Mouse (Mus musculus) cerebellum, adult 8-10 months (tissue): ENCODE measurements around the gene Zfp691.

ENCODE experiments used
- DNase-seq: peaks from one replicate; pipeline ENCODE4 v3.0.0; 2022

Gene Zfp691

DNA sequence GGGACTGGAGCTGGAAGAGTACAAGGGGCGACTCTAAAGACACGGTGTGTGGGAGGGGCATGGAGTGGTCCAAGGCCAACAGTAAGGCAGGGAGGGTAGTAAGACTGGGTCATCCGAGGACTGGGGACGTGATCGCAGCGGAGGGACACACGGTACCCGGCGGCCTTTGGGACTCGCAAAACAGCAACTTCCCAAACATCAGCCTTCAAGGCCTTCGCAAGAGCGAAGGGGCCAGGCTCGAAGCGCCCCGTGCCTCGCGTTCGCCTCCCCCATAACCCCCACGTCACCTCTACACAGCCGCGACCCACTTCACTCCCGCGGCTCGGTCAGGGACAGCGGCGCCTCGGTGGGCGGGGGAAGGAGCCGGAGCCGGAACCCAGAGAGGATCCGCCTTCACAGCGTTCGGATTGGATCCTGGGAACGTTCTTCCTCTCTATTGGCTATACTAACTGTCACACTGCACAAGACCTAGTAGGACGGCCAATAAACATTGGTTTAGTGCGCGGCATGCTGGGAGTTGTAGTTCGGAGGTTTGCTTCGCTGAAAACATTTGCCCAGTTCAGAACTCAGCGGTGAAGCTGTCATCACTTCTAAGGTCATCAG lies at the start of gene Zfp691:
TSS of gene Zfp691 (minus strand) at position 345 of the 603 bp plus-strand sequence.
- DNase-seq: peak; percentile 94

GRCm38 (mm10) chr4:119223696-119224095 lies 49.7 kb upstream of the Zfp691 start:
- DNase-seq: no peak

DNA sequence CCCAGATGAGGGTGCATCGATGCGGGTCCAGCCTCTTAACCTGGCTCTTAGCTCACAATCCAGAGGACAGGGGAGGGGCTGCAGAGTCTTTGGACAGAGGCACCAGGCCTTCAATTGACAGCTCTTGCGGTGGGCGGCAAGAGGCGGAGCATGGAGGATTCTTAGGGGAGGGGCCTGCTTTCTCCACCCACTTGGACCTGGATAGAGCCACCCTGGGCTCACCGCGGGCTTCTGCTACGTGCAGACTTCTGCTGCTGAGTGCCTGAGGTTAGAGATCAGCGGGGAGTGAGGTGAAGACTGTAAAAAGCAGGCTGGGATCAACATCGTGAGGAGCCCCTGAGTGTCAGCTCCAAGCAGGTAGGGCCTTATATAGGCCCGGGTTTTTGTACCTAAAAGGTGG lies 44.2 kb upstream of the Zfp691 start, which contains the start of gene Tmem269:
TSS of gene Tmem269 (minus strand) at position 49 of the 400 bp plus-strand sequence.
- DNase-seq: no peak

DNA sequence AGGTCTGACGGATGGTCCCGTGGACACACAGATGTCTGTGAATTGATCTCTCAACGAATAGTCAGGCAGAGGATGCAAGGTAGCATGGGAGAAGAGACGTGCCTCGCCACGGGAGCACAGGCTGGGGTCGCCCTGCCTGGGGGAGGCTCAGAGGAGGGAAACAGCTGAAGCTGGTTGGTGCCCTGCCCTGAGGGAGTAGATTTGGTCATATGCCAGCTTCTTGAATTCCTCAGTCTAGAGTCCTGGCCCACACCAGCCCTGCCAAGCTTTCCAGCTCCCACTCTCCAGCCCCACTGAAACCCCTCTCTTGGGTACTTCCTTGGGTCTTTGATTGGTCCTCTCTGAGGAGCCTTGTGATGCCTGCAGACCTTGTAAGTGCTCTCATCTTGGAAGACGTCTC lies 42.7 kb upstream of the Zfp691 start:
- no peak for DNase-seq

DNA sequence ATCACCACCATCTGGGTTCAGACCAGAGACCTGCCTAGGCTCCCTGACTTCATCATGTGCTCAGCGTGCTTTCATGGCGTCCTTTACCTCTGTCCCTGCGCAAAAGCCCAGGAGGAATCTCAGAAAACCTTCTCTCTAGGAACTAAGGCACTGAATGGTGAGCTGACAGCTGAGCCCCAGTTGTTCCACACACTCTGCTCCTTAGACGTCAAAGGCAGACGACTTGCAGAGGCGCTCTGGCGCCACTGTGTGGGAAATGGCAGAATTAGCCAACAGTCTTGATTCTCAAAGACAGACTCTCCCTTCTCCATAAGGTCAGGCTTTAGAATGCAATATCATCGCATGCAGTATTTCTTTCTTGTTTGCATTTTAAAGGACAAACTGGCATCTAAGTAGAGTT lies 30.7 kb upstream of the Zfp691 start:
- DNase-seq: peak; percentile 19

DNA sequence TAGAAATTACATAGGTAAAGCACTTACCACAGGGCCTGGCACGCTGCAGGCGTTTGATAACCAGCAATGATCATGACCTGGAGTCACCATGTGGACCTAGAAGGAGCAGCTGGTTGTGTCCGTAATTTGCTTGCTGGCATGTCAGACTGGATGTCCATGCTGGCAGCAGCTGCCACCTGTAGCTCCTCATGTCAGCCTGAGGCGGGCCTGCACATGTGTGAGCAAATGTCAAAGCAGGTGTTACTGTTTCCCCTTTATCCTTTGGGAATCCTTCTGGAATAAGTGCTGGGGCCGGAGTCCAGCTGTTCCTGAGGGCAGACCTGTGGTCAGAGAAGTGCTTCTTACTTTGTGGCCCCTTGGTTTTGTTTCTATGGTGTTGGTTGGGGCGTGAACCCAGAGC lies 24.1 kb upstream of the Zfp691 start:
- DNase-seq: no peak

GRCm38 (mm10) chr4:119195582-119196320 lies 21.8 kb upstream of the Zfp691 start:
- DNase-seq: no peak

DNA sequence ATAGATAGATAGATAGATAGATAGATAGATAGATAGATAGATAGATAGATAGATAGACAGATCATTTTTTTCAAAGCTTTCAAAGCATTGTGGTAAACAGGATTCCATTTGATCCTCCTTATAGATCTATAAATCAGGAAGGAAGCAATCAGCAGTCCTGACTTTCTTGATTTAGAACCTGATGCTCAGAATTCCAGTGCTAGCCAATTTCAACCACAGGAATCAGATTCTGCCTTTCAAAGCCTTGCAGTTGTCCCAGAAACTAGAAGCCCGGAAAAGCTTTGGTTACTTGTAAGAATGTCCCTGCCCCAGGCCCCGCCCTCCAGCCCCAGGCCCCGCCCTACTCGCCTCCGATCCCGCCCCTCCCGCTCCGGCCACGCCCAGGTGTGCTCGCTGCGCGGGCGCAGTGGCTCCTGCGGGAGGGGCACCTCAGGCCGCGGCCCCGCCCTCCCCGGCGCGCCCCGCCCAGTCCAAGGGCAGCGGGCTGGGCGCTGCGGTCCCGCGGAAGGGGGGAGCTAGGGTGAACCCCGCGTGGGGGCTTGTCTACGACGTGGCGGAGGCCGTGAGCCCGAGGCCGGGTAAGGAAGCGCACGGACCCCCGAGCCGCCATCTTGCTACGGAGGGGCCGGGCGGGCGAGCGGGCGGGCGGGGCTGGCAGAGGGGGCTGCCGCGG lies 21.1 kb upstream of the Zfp691 start, which contains the start of gene Svbp:
TSS of gene Svbp (plus strand) at position 398 of the 673 bp plus-strand sequence.
- DNase-seq: peak; percentile 81

DNA sequence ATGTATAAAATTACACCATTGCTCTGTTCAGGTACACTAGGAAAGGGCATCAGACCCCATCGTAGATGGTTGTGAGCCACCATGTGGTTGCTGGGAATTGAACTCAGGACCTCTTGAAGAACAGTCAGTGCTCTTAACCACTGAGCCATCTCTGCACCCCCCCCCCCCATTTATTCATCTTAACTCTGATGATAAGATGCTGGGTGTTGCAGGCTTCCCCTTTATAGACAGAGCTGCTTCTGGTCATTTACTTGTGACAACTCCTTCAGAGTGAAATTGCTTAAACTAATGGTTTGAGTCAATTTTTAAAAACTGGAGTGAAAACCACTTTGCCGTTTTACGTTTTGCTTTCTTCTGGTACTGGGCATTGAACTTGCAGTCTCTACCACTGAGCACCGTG lies 18.8 kb upstream of the Zfp691 start:
- DNase-seq: no peak

DNA sequence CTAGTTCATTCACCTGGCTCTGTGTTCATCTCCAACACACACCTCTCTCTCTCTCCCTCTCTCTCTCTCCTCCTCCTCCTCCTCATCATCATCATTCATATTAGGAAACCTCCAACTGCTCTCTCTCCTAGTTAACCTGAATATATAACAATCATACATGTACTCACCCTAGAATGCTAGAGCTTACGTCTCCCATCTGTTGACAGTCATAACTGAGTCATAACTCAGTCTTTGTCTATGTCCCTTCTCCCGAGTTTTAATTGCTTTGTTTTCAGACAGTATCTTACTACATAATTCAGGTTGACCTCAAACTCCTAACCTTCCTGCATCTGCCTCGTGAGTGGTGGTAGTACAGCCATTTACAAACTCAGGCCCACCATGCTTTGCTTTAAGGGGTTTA lies 17.3 kb upstream of the Zfp691 start:
- DNase-seq: no peak

DNA sequence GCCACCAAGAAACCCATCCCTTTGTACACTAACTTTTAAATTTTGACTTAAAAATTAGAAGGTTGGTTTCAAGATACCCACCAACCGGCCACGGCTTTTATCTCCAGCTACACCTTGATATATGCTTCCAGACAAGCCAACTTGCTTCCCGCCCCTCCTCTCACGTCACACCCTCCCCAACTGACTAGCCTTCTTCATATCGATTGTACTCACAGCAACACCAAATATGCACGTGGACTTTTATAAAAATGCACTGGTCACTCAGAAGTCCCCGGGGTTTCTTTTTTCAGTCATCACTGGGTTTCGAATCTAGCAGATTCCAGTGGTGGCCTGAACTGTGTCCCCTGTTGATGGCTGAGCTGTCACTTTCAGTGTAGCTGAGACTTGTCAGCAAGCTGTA lies 16.6 kb upstream of the Zfp691 start:
- no peak for DNase-seq

- no peak for DNase-seq
Observed at GRCm38 (mm10) chr4:119189864-119190263, 15.9 kb upstream of the Zfp691 start, which contains the start of gene Ermap. TSS of gene Ermap (minus strand) at chr4:119190011.

DNA sequence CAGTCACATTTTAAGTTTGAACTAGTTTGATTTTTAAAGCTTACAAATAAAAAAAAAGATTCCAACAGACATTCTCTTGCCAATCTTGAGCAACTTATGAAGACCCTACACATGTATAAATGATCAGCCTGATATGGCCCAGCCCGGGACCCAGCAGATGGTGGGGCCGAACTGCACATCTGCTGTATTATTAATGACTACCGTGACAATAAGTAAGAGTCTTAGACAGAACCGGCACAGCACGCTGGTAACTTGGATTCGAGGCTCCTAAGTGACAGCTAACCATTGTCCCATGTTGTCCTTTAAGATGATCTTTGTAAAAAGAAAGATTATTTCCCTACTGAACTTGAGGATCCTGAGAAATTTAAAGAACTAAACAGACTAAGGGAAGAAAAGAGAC lies 15.4 kb upstream of the Zfp691 start:
- no peak for DNase-seq

GRCm38 (mm10) chr4:119188060-119188785 lies 14.2 kb upstream of the Zfp691 start:
- no peak for DNase-seq

GRCm38 (mm10) chr4:119185771-119186170 lies 11.8 kb upstream of the Zfp691 start:
- DNase-seq: no peak

- no peak for DNase-seq
Observed at GRCm38 (mm10) chr4:119183525-119183924, 9.5 kb upstream of the Zfp691 start.

DNA sequence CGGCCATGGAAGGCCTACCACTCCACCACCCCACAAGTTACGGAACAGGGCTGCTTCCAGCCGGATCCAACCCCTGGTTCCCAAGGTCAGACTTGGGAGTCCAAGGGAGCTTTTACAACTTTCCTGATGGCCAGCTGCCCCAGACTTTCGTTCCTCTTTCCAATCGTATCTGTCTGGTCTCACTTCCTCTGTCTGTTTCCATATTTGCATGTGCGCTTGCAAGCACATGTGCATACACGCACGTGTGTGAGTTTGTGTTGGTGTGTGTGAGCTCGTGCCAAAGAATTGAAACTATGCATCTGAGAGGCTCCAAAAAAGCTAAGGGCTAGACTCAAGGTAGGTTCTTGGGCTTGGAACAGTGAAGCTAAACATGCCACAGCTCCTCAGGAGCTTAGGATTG lies 7.5 kb upstream of the Zfp691 start:
- DNase-seq: no peak

DNA sequence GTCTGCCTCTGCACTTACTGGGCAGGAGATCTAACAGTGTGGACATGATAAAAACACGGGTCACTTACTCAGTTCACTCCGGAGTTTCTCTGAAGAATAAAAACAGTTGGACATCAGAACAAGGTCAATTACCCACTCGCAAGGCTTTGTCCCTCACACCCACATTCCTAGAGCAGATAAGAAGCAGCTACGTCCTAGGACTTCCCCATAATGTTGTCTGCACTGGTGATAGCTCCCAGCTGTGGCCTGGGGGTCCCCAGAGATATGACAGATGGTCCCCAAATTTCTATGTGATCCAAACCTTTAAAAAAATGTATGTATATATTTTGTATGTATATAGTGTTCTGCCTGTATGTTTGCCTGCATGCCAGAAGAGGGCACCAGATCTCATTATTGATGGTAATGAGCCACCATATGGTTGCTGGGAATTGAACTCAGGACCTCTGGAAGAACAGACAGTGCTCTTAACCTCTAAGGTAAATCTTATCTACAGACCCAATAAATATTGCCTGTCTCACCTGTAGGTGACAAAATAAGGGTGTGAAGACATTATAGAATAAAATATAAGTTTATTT lies 6.2 kb upstream of the Zfp691 start:
- no peak for DNase-seq

GRCm38 (mm10) chr4:119178331-119178730 lies 4.3 kb upstream of the Zfp691 start:
- DNase-seq: no peak

DNA sequence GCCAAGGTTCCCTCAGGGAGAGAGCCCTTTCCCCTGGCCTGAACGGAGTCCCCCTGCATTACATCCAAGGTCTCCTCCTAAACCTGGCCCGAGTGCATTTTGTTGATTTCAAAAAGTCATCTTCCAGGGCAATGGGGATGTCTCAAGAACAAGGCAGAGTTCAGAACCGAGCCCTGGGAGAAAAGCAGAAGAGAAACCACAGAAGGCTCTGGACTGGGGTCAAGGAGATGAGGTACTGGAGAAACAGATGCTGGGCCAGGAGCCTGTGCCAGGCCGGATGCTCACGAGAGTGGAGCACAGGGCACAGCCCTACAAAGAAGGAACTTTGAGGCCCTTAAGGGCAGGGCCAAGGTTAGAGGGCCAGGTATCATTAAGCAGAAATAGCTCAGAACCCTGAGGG lies 3.7 kb upstream of the Zfp691 start:
- no peak for DNase-seq

DNA sequence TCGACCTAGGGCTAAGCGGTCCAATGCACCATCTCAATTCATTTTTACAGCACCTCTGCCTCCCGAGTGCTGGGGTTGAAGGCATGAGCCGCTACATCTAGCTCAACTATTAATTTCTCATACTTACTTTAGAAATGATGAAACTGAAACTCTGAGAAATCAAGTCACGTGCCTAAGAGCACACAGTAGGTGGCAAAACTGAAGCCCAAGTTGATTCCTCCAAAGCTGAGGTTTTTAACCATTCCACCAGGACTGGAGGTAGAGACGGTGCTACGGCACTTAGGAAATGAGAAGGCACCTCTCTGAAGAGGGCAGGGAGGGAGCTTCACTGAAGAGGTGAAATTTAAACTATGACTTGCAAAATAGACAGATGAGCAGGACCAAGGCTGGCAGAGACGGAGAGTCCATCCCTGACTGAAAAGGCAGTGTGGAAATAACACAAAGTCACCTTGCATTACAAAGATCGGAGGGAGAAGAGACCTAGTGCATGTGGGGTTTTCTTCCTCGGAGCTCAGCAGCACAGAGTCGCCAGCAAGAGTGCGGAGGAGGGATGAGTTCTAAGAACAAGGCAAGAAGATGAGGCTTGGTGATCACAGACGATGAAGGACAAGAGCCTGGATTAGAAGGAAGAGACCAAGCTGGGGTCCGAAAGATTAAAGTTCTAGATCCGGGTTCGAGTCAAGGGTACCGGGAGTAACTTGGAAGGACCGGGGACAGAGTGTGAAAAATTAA lies 910 bp downstream of the Zfp691 start:
- peak; percentile 27 for DNase-seq

- peak; percentile 86 for DNase-seq
Observed at GRCm38 (mm10) chr4:119167663-119168062, 6.3 kb downstream of the Zfp691 start.
